Mouse (Mus musculus): Measurements from ENCODE around the gene Fbxo30. TPM values are rescaled to one million over a fixed set of nuclear protein-coding genes. Genes with fewer than 3 reads are reported as not detected.
A peak's percentile ranks its signal among the peaks of the same experiment; 100 is the strongest.

Gene Fbxo30
- polyA plus RNA-seq, 1 experiment from 2014 or later = 17.2 TPM

DNA sequence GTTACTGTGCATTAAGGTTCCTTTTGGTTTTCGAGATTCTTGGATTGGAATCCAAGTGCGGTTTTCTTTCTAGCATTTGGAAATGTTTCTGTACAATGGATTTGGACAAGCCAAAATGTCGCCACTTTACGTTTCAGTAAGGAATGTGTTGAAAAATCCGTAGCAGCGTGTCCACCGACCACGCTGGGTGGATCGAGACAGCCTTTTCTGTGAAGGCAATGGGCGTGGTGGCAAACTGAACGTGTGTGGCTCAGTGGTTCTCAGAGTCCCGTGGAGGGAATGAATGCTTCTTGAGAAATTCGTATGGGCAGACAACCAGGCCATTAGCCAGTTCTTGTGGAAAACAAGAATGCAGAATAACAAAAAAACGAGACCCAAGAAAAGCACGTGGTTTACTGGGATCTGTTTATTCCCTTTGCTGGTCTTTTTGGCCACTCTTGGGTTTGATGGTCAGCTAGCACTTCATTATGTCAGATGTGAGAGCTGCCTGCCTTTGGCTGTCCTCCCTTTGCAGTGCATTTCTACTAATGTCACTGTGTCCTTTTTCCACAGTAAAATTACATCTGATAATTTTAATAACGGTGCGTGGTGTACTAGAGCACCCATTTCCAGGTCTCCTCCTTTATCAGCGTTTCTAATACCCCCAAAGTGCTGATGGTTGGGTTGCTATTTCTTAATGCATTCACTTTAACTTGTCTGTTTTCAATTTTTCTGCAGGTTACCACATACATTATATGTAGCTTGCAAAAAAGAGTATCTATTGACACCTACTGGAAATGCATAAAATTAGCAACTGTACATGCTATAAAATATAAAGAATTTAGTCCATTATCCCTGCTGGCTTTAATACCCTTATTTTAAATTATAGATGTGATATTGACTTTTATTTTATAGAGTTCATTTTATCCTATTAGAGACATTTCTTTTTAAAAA is 63.7 kb downstream of the Fbxo30 start:
- Histone ChIP-seq H3K4me1 (ENCODE audit: insufficient read depth, low read depth, low read length) (0 out of 2 replicates have a peak, but pooled peaks cover 4% of the 10 kb centered on the region), H3K9ac (replicated peaks; ENCODE audit: low read depth) (no peak overlapping the region), H3K27me3 (replicated peaks; ENCODE audit: insufficient read depth, low read length) (no peaks in the 10 kb centered on the region), H3K36me3 (ENCODE audit: insufficient read depth, low read length) (no peaks in the 10 kb centered on the region), H3K27ac (ENCODE audit: low read length) (no peak overlapping the region), H3K4me2 (replicated peaks; ENCODE audit: low read depth, low read length) (peak overlapping the region; percentile 22; the same call in 1 of the 2 replicates), H3K9me3 (ENCODE audit: low read length) (no peaks in the 10 kb centered on the region), H3K4me3 (ENCODE audit: low read depth, low read length) (no peak overlapping the region)
- ATAC-seq = no peak
- TF ChIP-seq CTCF (IDR thresholded peaks at IDR 0.05) (0 out of 2 replicates have a peak, but pooled peaks have one; percentile 7), EP300 (IDR thresholded peaks at IDR 0.05) (0 out of 2 replicates have a peak, but pooled peaks have one; percentile 15)
- peak; percentile 61 for DNase-seq (ENCODE audit: low spot score)
- 62% methylated on average over 18 of the region's 18 CpGs for WGBS

Other genes with a start within 250 kb of the Fbxo30 start
- gene Grm1, start 199.0 kb upstream of the Fbxo30 start, polyA plus RNA-seq (2015; fragmentation: Nextera tagmentation; extraction: Ambion mirVana) = 0.02 TPM in 1 of 2 replicates, not detected in the other
- gene Shprh, start 131.9 kb upstream of the Fbxo30 start, polyA plus RNA-seq (2015; fragmentation: Nextera tagmentation; extraction: Ambion mirVana) = 6.8 and 7.8 TPM in 2 replicates
- 0.75 and 1.0 TPM in 2 replicates for gene Epm2a, start 62.1 kb downstream of the Fbxo30 start, polyA plus RNA-seq (2015; fragmentation: Nextera tagmentation; extraction: Ambion mirVana)